Mouse (Mus musculus) hindbrain, embryonic 15.5 days (tissue): ENCODE measurements at regions not wholly inside any gene's neighbourhood (a gene's known extent, or its start where the extent isn't known, plus 50 kb on each side); places are given as distances from the start of the nearest gene placed in this dataset.

Source experiments
- ATAC-seq: fragments of 200-750 bp; cut with Nextera tagmentation; 2 replicates; pipeline ENCODE4 v1.8.0; 2017; ENCODE audit warnings: low read depth, moderate number of reproducible peaks, moderate TSS enrichment; ENCODE audit not compliant: low FRiP score
- H3K27ac ChIP-seq: fragments of 300-500 bp; sonication (generic); replicated peaks from 2 replicates; pipeline ENCODE4 v1.5.1; 2015; ENCODE audit warnings: mild to moderate bottlenecking, inconsistent platforms
- H3K27me3 ChIP-seq: fragments of 300-500 bp; sonication (generic); 2 replicates; pipeline ENCODE4 v1.6.1; 2015; ENCODE audit warnings: control low read depth, inconsistent platforms
- H3K36me3 ChIP-seq: fragments of 300-500 bp; sonication (generic); 2 replicates; pipeline ENCODE4 v1.6.1; 2015; ENCODE audit warnings: control low read depth, inconsistent platforms
- H3K4me1 ChIP-seq: fragments of 300-500 bp; sonication (generic); replicated peaks from 2 replicates; pipeline ENCODE4 v1.6.1; 2015; ENCODE audit warnings: control low read depth, inconsistent platforms
- H3K4me2 ChIP-seq: fragments of 300-500 bp; sonication (generic); 2 replicates; pipeline ENCODE4 v1.6.1; 2015; ENCODE audit warnings: moderate library complexity, mild to moderate bottlenecking, inconsistent platforms
- H3K4me3 ChIP-seq: fragments of 300-500 bp; sonication (generic); 2 replicates; pipeline ENCODE4 v1.5.1; 2015; ENCODE audit warnings: mild to moderate bottlenecking, inconsistent platforms
- H3K9ac ChIP-seq: fragments of 300-500 bp; sonication (generic); 2 replicates; pipeline ENCODE4 v1.6.1; 2015; ENCODE audit warnings: inconsistent platforms
- H3K9me3 ChIP-seq: fragments of 300-500 bp; sonication (generic); 2 replicates; pipeline ENCODE4 v1.6.1; 2016; ENCODE audit warnings: control low read depth, inconsistent platforms
- WGBS: fragments of 180-500 bp; shearing (Covaris S2); methylation state at CpG from one replicate; pipeline ENCODE4 v1.1.7; 2015; 5-methylcytosine and 5-hydroxymethylcytosine counted together

DNA sequence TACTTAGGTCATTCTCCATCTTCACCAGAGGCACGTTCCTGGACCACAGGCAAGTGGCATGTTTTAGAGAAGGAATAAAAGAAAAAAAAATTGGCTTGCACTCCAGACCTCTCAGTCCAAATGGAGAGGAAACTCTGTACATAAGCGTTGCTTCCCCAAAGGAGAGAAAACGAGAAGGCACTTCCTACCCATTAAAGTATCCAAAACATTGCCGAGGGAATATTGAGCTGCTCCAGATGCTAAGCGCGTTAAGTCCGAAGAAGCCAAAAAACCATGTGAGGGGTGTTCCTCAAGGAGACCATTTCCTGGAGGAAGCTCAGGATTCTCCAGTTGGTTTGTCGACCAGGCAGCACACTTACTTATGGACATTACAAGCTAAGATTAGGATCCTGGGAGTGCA is 286.2 kb downstream of the Pax1 start:
- WGBS: 91% methylated on average over 8 of the region's 8 CpGs
- ATAC-seq: no peak

DNA sequence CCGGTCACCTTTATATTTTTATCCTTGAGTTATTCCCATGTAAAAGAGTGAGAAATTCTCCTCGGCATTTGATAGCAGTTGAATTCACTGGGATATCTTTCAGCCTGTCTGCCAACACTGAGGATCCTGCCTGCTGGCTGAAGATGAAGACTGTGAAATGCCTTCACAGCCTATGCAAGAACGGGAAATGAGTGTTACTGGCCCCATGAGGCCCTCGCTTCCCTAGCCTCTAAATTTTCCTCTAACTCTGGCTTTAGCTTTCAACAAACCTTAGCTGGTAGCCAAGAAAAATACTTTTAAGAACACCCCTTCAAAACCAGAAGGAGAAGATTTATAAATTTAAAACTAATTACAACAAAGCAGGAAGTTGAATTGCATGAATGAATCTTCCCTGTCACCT is 285.8 kb downstream of the Pax1 start:
- H3K4me3 ChIP-seq: no peak overlapping the region
- WGBS: 87% methylated on average over 4 of the region's 4 CpGs
- H3K4me2 ChIP-seq: no peak overlapping the region
- H3K27me3 ChIP-seq: no peaks in the 10 kb centered on the region
- no peak overlapping the region for H3K9ac ChIP-seq
- H3K36me3 ChIP-seq: no peaks in the 10 kb centered on the region
- no peak overlapping the region for H3K27ac ChIP-seq
- no peaks in the 10 kb centered on the region for H3K4me1 ChIP-seq
- H3K9me3 ChIP-seq: no peaks in the 10 kb centered on the region
- no peak for ATAC-seq

More for the DNA sequence above, 286.2 kb downstream of the Pax1 start:
- Histone ChIP-seq H3K9ac (no peak overlapping the region), H3K27me3 (no peaks in the 10 kb centered on the region), H3K4me1 (no peaks in the 10 kb centered on the region), H3K27ac (no peak overlapping the region), H3K4me3 (no peak overlapping the region), H3K4me2 (no peak overlapping the region), H3K36me3 (no peaks in the 10 kb centered on the region), H3K9me3 (no peaks in the 10 kb centered on the region)

GRCm38 (mm10) chr2:147637882-147638281 is 276.2 kb downstream of the Pax1 start:
- Histone ChIP-seq H3K9ac (no peak overlapping the region), H3K4me1 (0 out of 2 replicates have a peak, but pooled peaks cover 4% of the 10 kb centered on the region), H3K36me3 (no peaks in the 10 kb centered on the region), H3K4me2 (no peak overlapping the region), H3K9me3 (no peaks in the 10 kb centered on the region), H3K27me3 (no peaks in the 10 kb centered on the region), H3K27ac (no peak overlapping the region), H3K4me3 (no peak overlapping the region)
- 84% methylated on average over 1 of the region's 1 CpGs for WGBS
- no peak for ATAC-seq

DNA sequence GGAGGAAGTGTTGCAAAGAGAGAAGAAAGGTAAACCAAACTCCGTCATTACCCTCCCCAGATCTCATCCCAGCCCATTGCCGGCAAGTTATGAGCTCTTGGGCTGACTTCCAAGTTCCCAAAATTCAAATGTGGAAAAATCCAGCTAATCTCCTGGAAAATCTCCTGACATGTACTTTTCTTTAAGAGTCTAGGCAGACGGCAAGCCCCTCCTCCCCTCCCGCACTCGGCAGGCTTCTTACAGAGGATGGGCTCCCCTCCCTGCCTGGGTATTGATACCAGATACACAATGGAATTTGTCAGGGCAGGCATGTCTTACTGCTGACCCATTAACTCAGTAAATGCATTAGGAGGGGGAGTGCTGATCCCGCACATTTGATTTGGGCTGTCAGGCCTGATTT is 271.0 kb downstream of the Pax1 start:
- no peak overlapping the region for H3K9ac ChIP-seq
- no peak for ATAC-seq
- H3K4me3 ChIP-seq: no peak overlapping the region
- H3K27ac ChIP-seq: no peak overlapping the region
- H3K36me3 ChIP-seq: no peaks in the 10 kb centered on the region
- H3K27me3 ChIP-seq: no peaks in the 10 kb centered on the region
- no peaks in the 10 kb centered on the region for H3K9me3 ChIP-seq
- H3K4me2 ChIP-seq: no peak overlapping the region
- WGBS: 40% methylated on average over 6 of the region's 6 CpGs
- H3K4me1 ChIP-seq: 0 out of 2 replicates have a peak, but pooled peaks cover 6% of the 10 kb centered on the region

DNA sequence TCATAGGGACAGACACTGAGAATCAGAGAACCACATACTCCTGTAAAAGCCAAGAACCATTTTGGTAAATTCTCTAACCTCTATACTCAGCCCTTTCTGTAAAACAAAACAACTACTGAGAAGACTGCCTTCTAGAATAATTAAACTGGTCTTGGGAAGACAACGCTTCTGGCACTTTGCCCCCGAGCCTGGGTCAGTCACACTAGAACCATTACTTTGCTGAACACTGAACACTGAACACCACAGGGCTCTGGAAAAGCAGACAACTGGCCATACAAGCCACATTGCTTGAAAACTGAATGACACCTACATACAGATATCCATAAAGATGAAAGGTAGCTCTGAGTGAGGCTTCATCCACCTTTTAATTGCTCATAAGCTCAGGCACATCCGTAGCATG is 268.0 kb downstream of the Pax1 start:
- ATAC-seq: no peak
- WGBS: 88% methylated on average over 3 of the region's 3 CpGs
- H3K27ac ChIP-seq: no peak overlapping the region

GRCm38 (mm10) chr2:147627096-147627495 is 265.4 kb downstream of the Pax1 start:
- Histone ChIP-seq H3K27ac (no peak overlapping the region), H3K9me3 (no peaks in the 10 kb centered on the region), H3K9ac (no peak overlapping the region), H3K36me3 (no peaks in the 10 kb centered on the region), H3K27me3 (no peaks in the 10 kb centered on the region), H3K4me1 (no peaks in the 10 kb centered on the region), H3K4me3 (no peak overlapping the region), H3K4me2 (no peak overlapping the region)
- no peak for ATAC-seq
- WGBS: 68% methylated on average over 5 of the region's 5 CpGs

More for the DNA sequence above, 268.0 kb downstream of the Pax1 start:
- H3K4me1 ChIP-seq: 0 out of 2 replicates have a peak, but pooled peaks cover 6% of the 10 kb centered on the region
- no peak overlapping the region for H3K4me3 ChIP-seq
- no peak overlapping the region for H3K9ac ChIP-seq
- no peaks in the 10 kb centered on the region for H3K9me3 ChIP-seq
- no peaks in the 10 kb centered on the region for H3K36me3 ChIP-seq
- no peak overlapping the region for H3K4me2 ChIP-seq
- no peaks in the 10 kb centered on the region for H3K27me3 ChIP-seq

- 89% methylated on average over 4 of the region's 4 CpGs for WGBS
- Histone ChIP-seq H3K4me2 (no peak overlapping the region), H3K9me3 (no peaks in the 10 kb centered on the region), H3K27ac (no peak overlapping the region), H3K36me3 (no peaks in the 10 kb centered on the region), H3K9ac (no peak overlapping the region), H3K27me3 (no peaks in the 10 kb centered on the region), H3K4me1 (no peaks in the 10 kb centered on the region), H3K4me3 (no peak overlapping the region)
- no peak for ATAC-seq
Measured at GRCm38 (mm10) chr2:147623116-147623515, 261.4 kb downstream of the Pax1 start.

DNA sequence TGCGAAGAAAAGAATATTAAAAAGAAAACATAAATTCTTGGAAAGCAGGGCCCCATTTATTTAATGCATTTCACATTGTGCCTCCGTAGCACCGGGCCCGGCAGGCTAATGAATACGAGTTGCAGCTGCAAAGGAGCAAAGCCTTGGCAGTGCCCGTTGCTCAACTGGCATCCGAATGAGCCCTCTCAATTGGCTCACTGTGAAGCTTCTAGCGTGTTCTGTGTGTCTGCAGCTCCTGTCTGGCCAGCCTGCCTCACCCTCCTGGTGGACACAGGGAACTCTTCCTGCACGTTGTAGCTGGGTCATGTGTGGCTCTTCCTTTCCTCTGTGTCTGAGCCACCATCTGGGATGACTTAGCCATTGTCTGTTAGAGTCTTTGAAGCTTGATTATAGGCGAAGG is 256.1 kb downstream of the Pax1 start:
- no peaks in the 10 kb centered on the region for H3K9me3 ChIP-seq
- H3K27me3 ChIP-seq: no peaks in the 10 kb centered on the region
- ATAC-seq: no peak
- no peak overlapping the region for H3K27ac ChIP-seq
- H3K4me2 ChIP-seq: no peak overlapping the region
- no peak overlapping the region for H3K4me3 ChIP-seq
- H3K36me3 ChIP-seq: no peaks in the 10 kb centered on the region
- 64% methylated on average over 10 of the region's 10 CpGs for WGBS
- H3K9ac ChIP-seq: no peak overlapping the region
- no peaks in the 10 kb centered on the region for H3K4me1 ChIP-seq

DNA sequence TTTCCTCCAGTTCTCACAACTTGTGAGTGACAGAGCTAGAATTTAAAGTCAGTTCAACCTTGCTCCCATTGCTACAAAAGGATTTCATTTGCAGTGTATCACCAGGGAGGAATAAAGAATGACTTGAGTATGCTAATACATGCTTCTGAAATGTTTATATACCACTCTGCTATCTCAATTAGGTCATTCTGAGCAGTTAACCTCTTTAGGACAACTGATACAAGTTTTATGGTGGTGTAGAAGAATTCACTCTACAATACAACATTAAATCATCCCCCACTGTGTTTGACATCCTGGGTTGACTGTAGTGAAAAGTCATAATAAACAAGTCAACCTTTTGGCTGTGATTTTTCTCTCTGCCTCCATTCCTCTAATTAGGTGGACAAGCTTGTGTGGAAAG is 248.6 kb downstream of the Pax1 start:
- no peaks in the 10 kb centered on the region for H3K36me3 ChIP-seq
- ATAC-seq: no peak
- H3K9ac ChIP-seq: no peak overlapping the region
- no peak overlapping the region for H3K4me3 ChIP-seq
- H3K4me1 ChIP-seq: no peaks in the 10 kb centered on the region
- no peak overlapping the region for H3K4me2 ChIP-seq
- H3K27ac ChIP-seq: no peak overlapping the region
- no peaks in the 10 kb centered on the region for H3K9me3 ChIP-seq
- H3K27me3 ChIP-seq: no peaks in the 10 kb centered on the region

- Histone ChIP-seq H3K27me3 (no peaks in the 10 kb centered on the region), H3K9ac (no peak overlapping the region), H3K4me1 (no peaks in the 10 kb centered on the region), H3K4me2 (no peak overlapping the region), H3K27ac (no peak overlapping the region), H3K4me3 (no peak overlapping the region), H3K36me3 (no peaks in the 10 kb centered on the region), H3K9me3 (no peaks in the 10 kb centered on the region)
- no peak for ATAC-seq
- WGBS: 91% methylated on average over 2 of the region's 2 CpGs
Measured at GRCm38 (mm10) chr2:147601639-147602038, 239.9 kb downstream of the Pax1 start.

DNA sequence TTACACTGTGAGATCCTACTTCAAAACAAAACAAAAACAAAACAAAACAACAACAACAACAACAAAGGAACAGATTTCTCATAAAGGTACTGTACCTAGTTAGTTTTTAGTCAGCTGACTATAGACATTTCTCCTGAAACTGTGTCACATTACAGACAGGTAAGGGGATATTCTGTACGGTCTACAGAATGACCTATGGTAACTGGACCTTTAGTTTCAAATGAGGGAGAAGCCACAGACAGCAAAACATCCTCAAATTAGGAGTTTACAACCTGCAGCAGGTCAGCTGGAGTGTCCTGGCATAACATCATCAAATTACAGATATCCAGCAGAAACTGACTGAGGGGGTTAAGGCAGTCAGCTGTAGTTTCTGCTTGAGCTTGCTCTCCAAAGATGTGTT is 210.7 kb downstream of the Pax1 start:
- Histone ChIP-seq H3K4me1 (no peaks in the 10 kb centered on the region), H3K4me3 (no peak overlapping the region), H3K27ac (no peak overlapping the region), H3K9me3 (no peaks in the 10 kb centered on the region), H3K36me3 (no peaks in the 10 kb centered on the region), H3K27me3 (no peaks in the 10 kb centered on the region), H3K9ac (no peak overlapping the region), H3K4me2 (no peak overlapping the region)
- no peak for ATAC-seq
- 79% methylated on average over 1 of the region's 1 CpGs for WGBS

GRCm38 (mm10) chr2:147561220-147561619 is 199.5 kb downstream of the Pax1 start:
- ATAC-seq: no peak

GRCm38 (mm10) chr2:147560426-147561155 is 198.9 kb downstream of the Pax1 start:
- Histone ChIP-seq H3K9ac (no peak overlapping the region), H3K27me3 (no peaks in the 10 kb centered on the region), H3K4me2 (no peak overlapping the region), H3K9me3 (no peaks in the 10 kb centered on the region), H3K27ac (no peak overlapping the region), H3K4me3 (no peak overlapping the region), H3K36me3 (no peaks in the 10 kb centered on the region), H3K4me1 (no peaks in the 10 kb centered on the region)
- WGBS: 85% methylated on average over 20 of the region's 20 CpGs
- no peak for ATAC-seq

More at GRCm38 (mm10) chr2:147561220-147561619, 199.5 kb downstream of the Pax1 start:
- whole genome bisulfite sequencing: 60% methylated on average over 7 of the region's 7 CpGs
- H3K27me3 ChIP-seq: no peaks in the 10 kb centered on the region
- H3K27ac ChIP-seq: no peak overlapping the region
- no peak overlapping the region for H3K4me3 ChIP-seq
- H3K4me1 ChIP-seq: no peaks in the 10 kb centered on the region
- H3K9ac ChIP-seq: no peak overlapping the region
- H3K9me3 ChIP-seq: no peaks in the 10 kb centered on the region
- no peaks in the 10 kb centered on the region for H3K36me3 ChIP-seq
- H3K4me2 ChIP-seq: no peak overlapping the region
